Mouse (Mus musculus) splenic B cell, adult 2 months (primary cell): ENCODE data around the gene Wasf2.

Source experiments
- DNase-seq: peaks from one replicate; pipeline ENCODE4 v3.0.0-alpha.2; 2011; ENCODE audit warnings: low read depth, low spot score
- H3K27me3 ChIP-seq: 2 replicates; pipeline ENCODE4 v1.6.1; 2012; ENCODE audit warnings: mild to moderate bottlenecking, low read length, moderate library complexity, mixed read lengths; ENCODE audit not compliant: control insufficient read depth, poor library complexity, insufficient read depth, severe bottlenecking
- H3K36me3 ChIP-seq: 2 replicates; pipeline ENCODE4 v1.6.1; 2012; ENCODE audit warnings: mild to moderate bottlenecking, low read length, moderate library complexity, mixed read lengths; ENCODE audit not compliant: control insufficient read depth, poor library complexity, insufficient read depth, severe bottlenecking

The Wasf2 gene

DNA sequence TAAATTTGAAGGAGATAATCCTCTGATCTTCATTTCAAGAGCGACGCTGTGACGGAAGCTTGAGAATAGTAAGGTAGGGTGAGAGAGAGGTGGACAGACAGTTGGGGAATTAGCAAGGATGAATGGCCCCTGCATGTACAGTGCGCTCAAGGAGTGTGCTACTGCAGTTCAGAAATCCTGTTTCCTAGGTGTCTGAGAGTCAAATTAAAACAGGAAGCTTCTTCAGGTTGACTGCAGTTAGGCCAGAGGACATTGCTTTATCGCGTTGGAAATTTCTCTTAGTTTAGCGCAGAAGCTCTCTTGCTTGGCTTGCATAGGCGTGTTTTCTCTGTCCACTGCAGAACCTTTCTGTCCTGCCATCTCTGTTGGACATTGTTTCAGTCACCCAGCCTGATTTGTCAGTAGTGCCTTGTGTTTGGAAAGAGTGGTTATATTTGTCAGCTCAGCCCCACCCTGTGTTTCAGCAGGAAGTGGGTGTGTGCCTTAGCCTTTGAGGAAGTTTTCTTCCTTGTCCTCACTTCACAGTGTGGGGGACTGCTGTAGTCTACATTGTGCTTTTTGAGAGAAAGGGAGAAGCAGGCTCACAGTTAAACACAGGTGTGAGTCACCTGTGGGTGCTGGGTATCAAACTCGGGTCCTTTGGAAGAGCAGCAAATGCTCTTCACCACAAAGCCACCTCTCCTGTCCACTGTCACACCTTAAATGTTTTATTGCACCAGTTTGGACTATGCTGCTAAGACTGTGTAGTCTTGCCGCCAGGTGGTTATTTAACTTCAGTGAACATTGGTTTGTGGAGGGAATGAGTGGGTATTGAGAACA lies 39.1 kb downstream of the Wasf2 start:
- peak; percentile 64 for DNase-seq
- Histone ChIP-seq H3K36me3 (peaks cover 4% of the 10 kb centered on the region; the same call in 1 of the 2 replicates), H3K27me3 (no peaks in the 10 kb centered on the region)

DNA sequence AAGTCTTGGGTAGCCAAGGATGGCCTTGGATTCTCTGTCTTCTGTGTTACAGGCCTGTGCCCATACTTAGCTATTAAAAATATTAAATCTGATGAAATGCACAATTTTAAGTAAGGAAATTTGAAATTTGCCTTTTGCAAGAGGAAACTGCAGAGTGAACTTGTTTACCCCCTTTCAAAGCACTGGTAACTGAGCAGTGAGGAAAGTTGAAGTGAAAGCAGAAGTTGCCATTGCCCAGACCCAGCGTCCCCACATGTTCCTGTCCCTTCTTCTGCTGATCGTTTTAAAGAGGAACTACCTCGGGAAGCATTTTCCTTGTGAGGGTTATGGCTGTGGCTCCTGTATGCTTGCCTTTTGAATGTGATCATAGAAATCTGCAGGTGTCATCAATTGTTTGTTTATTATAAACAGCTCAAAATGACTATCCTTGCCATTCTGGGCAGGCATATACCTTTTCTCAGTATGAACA lies 39.8 kb downstream of the Wasf2 start:
- peak; percentile 88 for DNase-seq
- Histone ChIP-seq H3K36me3 (peaks cover 2% of the 10 kb centered on the region; the same call in 1 of the 2 replicates), H3K27me3 (no peaks in the 10 kb centered on the region)

DNA sequence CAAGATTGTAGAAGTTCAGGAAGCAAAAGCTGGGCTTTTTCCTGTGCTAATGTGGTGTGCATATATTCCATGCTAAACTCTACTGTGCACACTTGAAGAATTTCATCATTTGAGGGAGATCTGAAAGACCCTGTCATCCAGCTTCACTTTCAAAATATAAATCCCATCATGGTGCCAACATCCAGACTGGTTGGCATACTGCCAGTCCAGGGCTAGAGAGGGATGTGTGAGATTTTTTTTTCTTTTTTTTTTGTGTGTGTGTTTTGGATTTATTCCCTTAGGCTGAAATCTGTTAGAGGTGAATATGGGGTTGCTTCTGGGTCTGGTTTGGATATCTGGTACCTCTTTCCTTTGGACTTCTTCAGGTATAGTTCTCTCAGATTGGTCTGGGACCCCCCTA lies 40.3 kb downstream of the Wasf2 start:
- no peaks in the 10 kb centered on the region for H3K27me3 ChIP-seq
- DNase-seq: no peak

DNA sequence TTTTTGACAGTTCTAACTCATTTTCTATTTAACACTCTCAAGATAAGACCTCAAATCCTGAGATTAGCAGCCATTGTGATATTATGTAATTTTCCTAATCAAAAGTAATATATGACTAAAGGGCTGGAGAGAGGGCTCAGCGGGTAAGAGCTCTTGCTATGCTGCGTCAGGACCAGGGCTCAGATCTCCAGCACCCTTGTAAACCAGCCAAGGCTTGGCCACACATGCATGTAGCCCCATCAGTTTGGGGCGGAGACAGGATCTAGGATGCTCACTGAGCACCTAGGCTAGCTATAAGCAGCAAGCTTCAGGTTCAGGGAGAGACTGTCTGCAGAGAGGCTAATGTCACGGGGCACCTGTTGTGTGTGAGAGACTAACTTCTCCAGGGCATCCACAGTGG lies 42.1 kb downstream of the Wasf2 start:
- Histone ChIP-seq H3K36me3 (no peaks in the 10 kb centered on the region), H3K27me3 (no peaks in the 10 kb centered on the region)
- no peak for DNase-seq

More for the DNA sequence above, 40.3 kb downstream of the Wasf2 start:
- H3K36me3 ChIP-seq: peaks cover 2% of the 10 kb centered on the region; the same call in 1 of the 2 replicates

DNA sequence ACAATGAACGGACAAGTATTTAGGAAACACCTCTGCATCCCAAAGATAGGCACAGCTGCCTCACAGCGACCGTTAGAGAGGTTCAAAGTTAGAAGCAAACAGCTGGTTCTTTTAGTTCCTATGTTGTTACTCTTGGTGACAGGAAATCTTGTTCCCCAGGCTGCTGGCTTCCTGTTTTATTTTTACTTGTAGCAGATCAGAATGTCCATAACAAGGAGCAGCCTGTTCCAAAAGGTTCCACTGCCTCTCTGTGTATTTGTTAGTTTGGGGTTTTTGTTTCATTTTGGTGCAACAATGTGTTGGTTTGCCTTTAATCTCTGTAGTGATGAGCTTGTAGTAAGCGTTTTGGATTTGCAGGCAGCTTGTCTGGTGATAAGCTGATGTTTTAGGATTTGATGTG lies 44.1 kb downstream of the Wasf2 start:
- no peaks in the 10 kb centered on the region for H3K36me3 ChIP-seq
- peak; percentile 44 for DNase-seq
- no peaks in the 10 kb centered on the region for H3K27me3 ChIP-seq

DNA sequence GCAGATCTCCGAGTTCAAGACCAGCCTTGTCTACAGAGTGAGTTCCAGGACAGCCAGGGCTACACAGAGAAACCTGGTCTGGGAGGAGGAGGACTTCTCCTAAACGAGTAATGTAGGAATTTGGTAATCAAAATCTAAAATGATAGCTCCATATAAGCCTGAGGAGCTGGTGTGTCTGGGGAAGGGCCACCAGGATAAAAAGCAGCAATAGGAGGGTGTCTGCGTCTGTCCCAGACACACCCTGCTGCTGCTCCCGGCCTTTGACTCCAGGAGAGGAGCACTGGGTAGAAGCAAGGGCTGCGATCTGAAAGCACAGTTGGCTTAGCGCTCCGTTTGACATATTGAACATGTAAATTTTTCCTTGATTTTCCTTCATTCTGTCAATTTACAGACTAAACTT lies 45.0 kb downstream of the Wasf2 start:
- Histone ChIP-seq H3K36me3 (peaks cover 2% of the 10 kb centered on the region; the same call in 1 of the 2 replicates), H3K27me3 (no peaks in the 10 kb centered on the region)
- no peak for DNase-seq

DNA sequence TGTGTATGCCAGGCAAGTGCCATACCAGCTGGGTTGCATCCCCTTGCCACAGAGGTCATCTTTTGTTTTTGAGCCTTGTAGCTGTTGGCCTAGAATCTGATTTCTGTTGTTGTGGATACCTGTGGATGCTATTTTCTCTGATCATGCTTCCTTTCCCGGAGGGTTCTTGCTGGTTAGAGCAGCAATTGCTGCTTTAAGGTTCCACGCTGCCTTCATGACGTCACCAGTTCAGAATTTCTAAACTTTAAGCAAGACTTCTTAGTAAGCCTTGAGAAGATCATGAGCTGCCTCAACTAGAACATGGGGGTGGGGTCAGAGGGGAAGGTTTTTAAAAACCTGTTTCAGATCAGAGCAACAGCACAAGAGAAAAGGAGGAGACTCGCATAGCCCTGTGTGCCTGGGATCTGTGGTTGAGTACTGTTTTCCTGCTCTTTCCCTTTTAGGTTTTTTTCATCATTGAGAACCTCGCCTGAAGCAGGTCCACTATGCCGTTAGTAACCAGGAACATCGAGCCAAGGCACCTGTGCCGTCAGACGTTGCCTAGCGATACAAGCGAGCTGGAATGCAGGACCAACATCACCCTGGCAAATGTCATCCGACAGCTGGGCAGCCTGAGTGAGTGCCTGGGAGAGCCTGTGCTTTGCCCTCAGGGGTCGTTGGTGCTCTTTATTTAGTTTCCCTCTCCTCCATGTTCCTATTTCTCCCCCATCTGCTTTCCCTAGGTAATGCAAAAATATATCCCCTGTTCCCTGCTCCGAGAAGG lies 45.9 kb downstream of the Wasf2 start:
- DNase-seq: no peak
- Histone ChIP-seq H3K27me3 (no peaks in the 10 kb centered on the region), H3K36me3 (peaks cover 2% of the 10 kb centered on the region; the same call in 1 of the 2 replicates)

DNA sequence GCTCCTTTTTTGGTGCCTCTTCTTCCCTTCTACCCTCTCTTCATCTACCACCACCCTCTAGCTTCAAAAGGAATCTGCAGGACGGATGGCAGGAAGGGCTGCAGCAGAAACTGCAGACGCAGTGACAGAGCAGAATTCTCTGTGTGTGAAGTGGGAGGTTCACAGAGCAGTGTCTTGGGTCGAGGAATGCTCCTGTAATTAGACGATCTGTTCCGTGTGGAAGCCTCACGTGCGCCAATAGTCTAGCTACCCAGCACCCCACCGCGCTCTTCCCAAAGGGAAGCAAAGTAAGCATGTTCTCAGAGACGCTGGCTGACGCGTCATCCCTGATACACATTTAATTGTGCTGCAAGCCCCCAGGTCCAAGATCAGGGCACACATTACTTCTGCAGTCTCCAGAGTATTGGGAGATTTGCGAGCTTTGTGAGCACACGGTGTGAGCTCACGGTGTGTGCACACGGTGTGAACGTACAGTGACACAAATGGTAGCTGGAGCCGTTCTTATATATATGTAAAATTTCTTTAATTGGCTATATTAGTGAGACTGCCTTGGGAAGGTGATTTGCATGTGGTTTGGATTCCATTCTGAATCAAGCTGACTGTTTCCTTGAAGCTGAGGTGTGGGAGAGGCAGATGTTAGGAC lies 46.6 kb downstream of the Wasf2 start:
- H3K27me3 ChIP-seq: no peaks in the 10 kb centered on the region
- DNase-seq: no peak
- H3K36me3 ChIP-seq: peaks cover 2% of the 10 kb centered on the region; the same call in 1 of the 2 replicates

DNA sequence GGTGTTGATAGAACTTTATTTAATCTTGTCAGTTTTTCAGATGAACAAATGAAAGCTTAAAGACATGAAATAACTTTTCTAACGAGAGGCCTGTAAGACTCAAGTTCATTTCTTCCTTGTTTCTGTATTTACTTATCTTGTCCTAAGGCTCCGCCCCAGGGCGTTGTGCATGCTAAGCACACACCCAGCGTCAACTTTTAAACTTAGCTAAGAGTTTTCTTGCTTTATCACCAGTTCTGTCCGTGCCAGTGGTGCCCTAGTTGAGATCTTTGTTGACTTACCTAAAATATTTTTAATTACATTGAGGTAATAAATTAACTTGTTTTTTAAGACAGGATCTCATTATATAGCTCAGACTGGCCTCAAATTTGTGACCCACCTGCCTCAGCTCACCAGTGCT lies 48.0 kb downstream of the Wasf2 start:
- DNase-seq: no peak

DNA sequence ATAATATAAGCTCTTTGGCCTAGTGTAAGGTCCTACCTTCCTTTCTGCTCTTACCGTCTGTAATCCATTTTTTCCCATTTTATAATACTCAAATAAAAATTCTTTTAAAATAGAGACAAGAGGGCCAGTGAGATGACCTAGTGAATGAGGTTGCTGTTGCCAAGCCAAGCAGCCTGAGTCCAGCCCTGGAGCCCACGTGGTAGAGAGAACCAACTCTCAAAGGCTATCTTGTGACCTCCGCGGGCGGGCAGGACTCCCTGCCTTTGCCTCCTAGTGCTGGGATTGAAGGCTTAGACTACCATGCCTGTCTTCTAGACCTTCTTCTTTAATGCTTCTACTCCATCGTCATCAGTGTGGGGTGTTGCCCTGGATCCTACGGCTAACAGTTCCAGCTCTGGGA lies 49.0 kb downstream of the Wasf2 start:
- Histone ChIP-seq H3K36me3 (peaks cover 3% of the 10 kb centered on the region; the same call in 1 of the 2 replicates), H3K27me3 (no peaks in the 10 kb centered on the region)
- DNase-seq: no peak

More for the DNA sequence above, 48.0 kb downstream of the Wasf2 start:
- no peaks in the 10 kb centered on the region for H3K27me3 ChIP-seq
- peaks cover 3% of the 10 kb centered on the region; the same call in 1 of the 2 replicates for H3K36me3 ChIP-seq

DNA sequence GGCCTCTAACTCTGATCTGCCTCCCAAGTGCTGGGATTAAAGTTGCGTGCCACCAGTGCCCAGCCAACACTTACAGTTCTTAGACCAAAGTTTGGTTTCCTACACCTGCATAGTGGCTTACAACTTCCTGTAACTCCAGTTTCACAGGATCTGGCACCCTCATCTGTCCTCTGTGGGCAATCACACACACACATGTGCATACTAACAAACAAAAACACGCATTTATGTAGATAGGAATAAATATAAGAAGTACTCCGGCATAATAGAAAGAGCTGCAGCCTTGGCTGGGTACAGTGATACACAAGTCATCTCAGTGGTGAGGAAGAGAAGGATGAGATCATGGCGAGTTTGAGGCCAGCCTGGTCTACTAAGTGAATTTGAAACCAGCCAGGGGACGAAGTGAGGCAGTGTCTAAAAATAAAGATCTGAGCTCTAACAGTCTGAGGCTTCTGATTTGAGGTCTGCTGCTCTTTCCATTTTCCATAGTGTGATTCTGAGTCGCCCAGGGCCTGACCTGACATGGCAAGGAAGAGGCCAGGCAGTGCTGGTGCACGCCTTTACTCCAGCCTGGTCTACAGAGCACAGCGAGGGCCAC lies 52.2 kb downstream of the Wasf2 start:
- peaks cover 16% of the 10 kb centered on the region for H3K36me3 ChIP-seq
- peak; percentile 42 for DNase-seq
- H3K27me3 ChIP-seq: no peaks in the 10 kb centered on the region

DNA sequence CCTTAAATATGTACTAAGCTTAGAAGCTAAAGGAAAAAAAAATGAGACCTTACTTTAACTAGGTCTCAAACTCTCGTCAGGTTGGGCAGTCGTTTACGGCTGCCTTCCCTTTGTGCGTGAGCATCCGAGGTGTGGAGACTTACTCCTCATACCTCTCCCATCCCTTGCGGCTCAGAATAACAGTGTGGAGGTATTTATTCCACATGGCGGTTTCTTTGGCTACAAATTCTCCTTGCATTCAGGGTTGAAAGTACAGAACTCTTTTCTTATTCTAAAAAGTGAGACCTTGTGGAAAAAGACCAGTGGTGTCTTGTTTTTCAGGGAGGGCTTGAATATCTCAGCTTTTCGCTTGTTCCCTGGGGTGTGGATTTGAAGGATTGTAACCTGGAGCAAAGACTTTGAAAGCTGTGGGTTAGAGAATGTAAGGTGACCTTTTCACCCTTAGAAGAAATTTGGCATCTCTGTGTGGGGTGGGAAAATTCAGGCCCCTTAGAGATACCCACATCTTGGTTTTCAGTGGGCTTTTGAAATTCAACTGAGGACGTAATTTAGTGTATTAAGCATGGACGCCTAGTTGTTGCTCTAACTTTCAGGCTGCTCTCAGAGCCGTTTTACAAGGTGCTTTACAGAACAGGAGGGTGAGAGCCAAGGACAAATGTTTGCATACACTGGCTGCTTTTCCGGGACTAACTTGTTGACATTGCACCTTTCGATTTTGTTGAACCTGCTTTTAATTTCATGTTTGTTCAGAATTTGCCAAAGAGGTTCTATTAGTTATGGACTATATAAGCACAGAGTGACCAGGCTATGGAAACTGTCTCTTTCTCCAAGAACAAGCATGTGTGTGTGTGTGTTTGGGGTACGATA lies 54.0 kb downstream of the Wasf2 start:
- Histone ChIP-seq H3K36me3 (peaks cover 21% of the 10 kb centered on the region), H3K27me3 (no peaks in the 10 kb centered on the region)
- DNase-seq: no peak

DNA sequence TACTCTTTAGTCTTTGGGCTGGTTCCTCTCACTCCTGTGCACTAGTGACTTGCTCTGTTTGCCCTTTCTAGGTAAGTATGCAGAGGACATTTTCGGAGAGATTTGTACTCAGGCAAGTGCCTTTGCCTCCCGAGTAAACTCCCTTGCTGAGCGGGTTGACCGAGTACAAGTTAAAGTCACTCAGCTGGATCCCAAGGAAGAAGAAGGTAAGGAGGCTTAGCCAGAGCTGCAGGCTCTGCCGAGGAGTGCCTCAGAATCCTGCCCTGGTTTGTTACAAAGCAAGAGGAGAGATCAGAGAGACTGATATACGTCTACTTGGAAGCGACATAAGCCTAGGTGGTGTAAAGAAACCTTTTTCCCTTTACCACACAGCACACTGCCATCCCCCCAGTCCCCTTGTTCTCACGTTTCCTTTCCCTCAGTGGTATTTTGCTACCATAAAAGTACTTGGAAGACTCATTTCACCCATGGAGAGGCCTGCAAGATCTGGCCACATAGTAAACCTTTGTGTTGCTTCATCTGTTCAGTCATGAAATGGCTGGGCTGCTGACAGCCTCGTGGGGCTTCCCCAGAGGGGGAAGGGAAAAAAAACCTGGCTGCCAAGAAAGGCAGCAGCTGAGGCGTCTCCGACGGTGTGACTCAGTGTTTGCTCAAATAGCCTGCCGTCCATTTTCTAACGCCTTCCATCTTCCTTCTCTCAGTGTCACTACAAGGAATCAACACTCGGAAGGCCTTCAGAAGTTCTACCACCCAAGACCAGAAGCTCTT lies 54.8 kb downstream of the Wasf2 start:
- DNase-seq: peak; percentile 51
- H3K27me3 ChIP-seq: no peaks in the 10 kb centered on the region

More for the DNA sequence above, 54.8 kb downstream of the Wasf2 start:
- H3K36me3 ChIP-seq: peaks cover 27% of the 10 kb centered on the region
